Mouse (Mus musculus) retina, postnatal 1 day (tissue): ENCODE measurements around the gene Rapgef1.

Experiments
- DNase-seq: peaks from one replicate; pipeline ENCODE4 v3.0.0-alpha.2; 2012

The Rapgef1 gene

DNA sequence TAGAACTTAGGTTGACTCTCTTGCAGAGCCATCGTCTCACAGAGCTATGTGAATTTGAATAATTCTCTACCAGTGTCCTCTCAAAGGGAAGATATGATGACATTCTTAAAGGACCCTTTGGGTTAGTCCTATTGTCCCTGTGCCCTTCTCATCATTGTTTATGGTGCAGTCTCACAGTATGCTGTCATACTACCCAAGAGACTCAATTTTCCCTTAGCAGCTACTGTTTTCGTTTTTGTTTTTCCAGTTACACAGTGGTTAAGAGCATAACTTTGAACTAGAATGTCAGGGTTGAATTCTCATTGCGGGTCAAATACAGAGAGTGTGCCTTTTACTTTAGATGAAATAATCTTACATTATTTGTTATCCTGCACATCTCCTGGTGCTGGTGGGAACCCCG is 27.6 kb downstream of the Rapgef1 start:
- no peak for DNase-seq

DNA sequence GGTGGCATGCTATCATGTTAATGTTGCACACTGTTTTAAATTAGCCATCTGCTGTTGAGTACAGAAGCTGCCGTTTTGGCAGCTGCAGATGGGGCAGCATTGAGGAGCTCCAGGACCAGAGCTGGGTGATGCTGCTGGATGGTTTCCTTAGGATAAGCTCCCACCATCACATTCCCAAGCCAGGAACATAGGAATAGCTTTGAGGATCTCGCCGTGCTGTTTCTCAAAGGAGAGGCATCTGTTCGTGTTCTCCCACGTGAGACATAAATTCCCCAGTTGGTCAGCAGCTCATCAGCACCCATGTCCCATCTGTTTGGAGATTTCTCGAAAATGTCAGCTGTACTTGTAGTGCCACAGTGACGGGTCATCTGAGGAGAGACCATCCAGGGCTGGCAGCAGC is 28.3 kb downstream of the Rapgef1 start:
- DNase-seq: no peak

DNA sequence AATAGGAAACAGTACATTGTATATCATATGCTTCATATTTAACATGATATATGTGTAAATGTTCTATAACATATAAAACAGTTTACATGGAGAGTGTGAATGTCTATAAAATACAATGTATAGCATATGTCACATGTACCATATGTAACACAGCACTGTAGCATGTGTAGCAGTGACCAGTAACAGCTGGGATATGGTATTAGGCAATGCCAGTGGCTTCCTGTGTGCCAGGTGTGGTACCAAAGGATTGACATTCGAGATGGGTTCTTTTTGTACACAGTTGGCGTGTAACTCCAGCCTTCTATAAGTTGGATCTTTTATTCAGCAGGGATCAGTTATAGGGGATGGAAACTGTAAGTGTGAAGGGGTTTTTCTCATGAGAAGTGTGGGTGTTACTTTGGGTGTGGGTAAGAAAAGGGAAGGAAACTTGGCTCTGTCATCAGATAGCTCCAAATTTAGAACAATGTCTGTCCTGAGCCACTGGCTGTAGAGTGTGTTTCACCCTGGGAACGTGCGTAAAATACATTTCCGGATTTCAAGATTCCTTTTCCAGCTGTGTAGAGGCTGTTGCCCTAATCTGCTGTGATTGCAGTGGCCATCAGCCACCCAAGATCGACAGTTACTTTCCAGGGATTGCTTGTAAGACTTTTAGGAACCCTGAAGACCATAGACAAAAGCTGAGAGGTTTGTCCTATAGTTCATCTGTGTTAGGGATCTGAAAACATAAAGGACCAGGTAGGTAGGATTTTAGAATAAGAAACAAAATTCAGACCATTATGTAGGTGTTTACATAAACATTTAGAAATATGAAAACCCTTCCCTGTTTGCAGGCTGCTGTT is 29.7 kb downstream of the Rapgef1 start:
- DNase-seq: no peak

DNA sequence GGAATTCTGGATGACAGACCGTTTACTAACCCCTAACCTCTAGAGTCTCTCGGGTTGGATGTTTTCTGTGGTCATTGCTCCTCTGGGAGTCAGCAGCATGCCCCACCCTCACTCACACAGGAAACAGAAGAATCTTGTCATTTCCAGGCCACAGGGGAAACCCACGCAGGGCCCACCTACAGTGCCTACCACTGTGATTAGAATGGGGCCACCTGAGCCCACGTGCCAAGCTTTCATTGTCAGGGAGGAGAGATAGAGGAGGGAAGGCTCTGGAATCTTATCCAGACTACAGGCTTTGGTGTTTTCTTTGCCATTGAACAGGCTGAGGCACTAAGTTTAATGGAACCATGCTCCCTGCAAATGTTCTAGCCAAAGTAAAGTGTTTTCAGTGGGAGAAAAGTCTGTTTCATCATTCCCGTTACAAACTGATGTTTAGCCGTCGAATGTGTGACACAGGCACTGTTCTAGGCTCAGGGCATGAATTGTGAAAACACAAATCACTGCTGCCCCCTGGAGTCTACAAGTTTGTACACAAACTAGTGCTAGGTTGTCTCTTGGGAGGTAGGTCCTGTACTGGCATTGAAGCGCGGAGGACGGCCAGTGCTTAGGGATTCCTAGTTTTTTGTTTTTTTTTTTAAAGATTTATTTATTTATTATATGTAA is 30.4 kb downstream of the Rapgef1 start:
- no peak for DNase-seq

DNA sequence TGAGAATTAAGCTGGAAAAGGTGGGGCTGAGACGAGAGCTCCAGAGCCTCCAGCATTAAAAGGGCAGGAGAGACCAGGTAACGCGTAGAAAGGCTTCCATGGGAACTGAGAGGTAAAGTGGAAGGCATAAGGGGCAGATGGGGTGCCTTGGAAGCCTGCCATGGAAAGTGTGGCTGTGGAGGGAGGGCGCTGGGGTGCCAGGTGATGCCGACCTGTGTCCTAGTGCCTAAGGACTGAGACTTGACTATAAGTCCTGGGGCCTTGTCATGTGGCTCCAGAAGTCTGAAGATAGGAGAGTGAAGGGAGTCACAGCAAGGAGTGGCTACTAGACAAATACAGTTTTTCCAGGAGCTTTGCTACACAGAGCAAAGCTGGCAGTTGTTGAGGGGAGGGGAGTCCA is 32.4 kb downstream of the Rapgef1 start:
- DNase-seq: no peak

DNA sequence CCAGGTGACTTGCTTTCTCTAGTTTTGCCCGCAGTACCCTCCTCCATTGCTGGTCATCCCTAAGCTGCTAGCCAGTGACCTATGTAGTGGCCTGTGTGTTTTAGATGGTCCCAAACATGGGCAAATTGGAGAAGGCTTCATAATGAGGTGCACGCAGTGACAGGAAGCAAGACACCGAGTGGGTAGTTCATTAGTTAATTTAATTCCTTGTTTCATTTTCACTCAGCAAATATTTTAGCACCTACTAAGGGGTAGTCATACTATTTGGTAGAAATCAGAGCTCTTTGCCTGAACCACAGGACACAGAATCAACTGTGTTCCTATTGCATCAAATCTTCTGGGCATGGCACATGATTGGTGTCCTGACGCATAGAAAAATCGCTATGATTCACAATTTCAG is 35.9 kb downstream of the Rapgef1 start:
- DNase-seq: no peak

DNA sequence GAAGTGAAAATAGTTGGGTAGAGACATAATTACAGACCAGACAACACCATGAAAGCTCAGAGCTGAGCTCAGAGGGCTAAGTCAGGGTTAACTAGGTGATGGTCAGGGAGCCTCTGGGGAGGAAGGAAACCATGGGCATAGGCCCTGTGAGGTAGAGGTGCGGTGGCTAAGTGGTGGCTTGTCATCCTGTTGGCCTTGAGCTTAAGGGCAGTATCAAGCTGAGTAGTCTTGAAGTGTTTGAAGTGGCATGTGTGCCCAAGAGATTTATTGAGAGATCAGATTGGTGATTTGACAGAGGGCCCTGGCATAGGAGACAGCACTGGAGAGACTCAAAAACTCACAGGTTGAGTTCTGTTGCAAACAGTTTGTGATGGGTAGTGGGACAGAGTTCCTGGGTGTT is 36.6 kb downstream of the Rapgef1 start:
- no peak for DNase-seq

DNA sequence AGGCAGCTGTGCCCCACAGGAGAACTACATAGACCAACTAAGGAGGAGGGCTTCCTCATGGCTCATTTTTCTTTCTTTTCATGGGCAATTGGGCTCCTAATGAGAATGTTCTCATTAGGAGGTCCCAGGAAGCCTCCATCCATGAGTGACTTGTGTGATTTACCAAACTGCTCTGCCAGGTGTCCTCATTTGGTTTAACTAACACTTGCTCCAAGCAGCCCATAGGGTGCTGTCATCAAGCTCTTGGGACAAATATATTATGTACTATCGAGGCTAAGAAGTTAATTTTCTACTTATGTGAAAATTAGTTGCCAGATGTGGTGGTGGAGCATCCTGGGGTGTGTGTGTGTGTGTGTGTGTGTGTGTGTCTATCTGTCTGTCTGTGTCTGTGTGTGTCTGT is 37.6 kb downstream of the Rapgef1 start:
- DNase-seq: no peak

DNA sequence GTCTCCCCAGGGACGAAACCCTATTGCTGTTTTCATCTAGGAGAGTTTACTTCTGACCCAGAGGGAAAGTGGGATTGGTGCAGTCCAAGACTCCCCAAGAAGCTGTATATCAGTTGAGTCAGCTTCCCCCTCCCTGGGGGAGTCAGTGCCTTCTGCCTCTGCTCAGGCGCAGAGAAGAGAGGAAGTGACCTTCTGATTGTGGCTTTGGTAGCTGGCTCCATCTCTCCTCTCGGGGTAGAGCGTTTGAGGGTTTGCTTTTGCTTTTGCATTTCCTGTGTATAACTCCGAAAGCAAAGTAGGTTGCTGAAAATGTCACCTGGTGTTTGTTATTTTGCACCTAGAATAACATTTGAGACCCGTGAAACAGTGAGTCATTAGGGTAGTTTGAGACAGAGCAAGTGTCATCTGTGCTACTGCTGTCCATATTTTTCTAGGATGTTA is 42.3 kb downstream of the Rapgef1 start:
- DNase-seq: no peak

DNA sequence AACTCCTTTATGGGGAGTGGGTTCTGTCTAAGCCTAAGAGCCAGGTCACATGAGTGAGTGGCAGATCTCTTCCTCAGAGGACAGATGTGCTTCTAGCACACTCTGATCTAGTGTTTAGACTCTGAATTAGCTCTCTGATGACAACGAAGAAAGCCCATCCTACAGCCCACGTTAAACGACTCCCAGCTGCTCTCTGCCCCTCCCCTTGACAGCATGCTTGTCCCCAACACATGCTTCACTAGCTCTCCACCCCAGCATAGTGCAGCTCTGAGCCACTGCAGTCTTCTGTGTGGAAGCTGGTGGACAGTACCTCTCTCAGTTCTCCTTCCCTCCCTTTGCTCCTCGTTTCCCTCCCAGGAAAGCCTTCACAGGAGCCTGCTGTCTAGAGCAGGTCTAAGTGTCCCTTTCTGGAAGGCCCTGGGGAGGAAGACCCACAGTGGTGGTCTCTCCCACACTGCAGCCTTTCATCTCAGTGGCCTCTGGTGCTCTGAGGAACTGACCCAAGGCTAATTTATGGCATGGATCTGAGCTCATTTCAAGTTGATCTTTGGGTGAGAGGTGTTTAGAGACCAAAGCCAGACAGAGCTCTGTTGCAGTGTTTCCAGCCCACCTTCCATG is 43.8 kb downstream of the Rapgef1 start:
- DNase-seq: no peak

DNA sequence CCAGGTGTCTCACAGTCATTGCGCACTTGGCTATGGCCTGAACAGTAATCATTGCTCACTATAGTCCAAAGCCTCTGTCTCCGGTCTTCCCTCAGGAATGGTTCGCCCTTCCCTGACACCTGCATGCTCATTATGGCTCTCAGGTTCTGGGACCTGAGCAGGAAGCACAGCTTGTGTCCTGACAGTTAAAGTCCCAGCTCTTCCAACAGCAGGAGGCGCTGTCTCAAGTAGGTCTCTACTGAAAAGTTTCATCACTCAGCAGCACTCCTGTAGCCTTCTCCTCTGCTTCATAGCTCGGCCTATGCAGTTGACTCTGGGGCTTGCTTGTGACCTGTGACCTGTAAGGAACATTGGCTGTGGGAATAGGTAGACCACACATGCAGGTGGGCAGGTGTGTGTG is 45.9 kb downstream of the Rapgef1 start:
- DNase-seq: no peak

DNA sequence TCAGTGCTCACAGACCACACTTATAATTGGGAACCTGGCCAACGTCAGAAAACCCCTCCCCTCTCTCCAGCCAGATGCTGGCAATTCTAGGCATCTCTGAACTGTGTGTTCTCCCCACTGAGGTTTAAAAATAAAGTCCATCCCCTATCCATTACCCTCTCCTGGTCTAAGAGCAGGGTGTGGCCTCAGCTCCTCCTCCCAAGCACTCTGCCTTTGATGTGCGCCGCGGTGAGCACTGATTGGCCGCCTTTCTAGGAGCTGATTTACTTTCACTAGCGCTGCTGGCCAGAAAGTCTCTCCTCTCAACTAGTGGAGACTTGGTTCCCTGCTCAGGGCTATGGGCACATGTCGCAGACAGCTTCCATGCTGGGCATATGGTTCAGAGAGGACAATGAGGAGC is 47.1 kb downstream of the Rapgef1 start:
- DNase-seq: peak; percentile 24

DNA sequence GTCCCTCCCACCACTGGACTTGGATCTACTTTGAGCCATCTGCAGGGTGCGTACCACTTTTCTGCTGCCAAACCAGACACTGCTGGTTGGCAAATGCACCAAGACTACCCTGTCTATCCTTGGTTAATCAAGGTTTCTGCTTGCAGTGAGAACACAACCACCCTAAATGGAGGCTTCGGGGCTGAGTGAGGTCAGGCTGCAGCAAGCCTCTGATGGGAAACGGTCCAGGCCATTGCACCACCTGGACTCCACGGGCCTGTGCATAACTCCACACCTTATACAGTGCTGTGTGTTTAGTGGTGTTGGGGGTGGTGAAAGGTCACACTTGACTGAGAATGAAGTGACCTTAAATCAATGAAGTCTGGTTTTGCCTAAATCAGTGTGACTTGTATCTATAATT is 47.6 kb downstream of the Rapgef1 start:
- no peak for DNase-seq

DNA sequence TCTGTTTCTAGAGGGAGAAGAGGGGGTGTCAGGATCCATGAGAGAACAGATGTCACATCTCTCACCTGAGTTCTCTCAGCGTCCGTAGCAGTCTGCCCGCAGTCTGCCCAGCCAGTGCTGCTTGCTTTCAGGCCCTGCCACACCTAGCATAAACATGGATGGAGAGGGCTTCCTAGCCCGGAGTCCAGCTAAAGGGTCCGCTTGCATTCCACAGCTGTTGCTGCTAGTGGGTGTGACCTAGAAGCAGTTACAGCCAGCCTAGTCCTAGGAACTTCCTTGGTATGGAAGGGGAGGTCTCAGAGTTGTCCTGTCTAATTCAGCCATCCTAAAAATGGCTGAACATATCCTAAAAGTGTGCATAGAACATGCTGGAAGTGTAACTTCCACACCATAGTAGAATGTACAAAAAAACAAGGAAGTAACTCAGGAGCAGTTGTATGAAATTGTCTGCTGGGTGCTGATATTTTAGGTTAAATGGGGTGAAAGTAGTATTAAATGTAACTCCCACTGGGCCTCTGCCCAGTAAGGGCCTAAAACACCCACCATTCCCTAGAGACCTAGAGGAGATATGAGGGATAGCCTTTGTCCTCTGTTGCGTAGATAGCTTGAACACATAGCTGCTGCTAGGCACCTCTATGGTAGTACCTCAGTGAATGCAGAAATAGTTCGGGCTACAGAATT is 48.6 kb downstream of the Rapgef1 start:
- no peak for DNase-seq

DNA sequence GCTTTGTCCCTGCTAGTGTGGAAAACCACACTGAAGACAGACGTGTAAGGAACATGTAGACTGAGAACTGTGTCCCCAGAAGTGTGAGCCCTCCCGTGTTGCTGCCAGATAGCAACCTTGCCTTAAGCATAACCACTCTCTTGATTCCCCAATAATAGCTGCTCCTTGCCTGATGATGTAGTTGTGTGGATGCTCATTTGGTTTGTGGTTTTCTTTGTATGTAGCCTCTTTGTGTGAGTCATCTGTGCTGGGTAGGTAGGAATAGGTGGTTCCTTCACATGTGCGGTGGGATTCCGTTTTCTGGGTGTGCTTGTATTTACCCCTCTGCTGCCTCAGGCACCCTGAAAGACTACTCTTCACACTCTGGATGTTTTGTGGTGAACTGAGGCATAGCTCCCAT is 49.4 kb downstream of the Rapgef1 start:
- no peak for DNase-seq

DNA sequence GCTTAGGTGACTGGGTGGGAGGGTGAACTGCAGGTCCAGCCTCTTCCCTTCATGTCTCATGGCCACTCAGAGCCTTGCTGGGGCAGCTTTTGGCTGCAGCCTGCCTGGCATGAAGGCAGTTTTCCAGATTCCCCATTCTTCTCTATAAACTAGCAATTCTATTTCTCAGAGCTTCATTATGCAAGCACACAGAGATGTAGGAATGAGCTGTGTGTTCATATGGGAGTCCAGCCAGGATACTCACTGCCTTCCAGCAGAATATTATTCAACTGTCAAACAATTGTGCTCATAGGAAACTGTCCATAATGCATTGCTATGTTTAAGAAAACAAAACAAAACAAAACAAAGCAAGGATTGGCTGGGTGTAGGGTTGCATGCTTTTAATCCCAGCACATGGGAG is 50.2 kb downstream of the Rapgef1 start:
- no peak for DNase-seq

DNA sequence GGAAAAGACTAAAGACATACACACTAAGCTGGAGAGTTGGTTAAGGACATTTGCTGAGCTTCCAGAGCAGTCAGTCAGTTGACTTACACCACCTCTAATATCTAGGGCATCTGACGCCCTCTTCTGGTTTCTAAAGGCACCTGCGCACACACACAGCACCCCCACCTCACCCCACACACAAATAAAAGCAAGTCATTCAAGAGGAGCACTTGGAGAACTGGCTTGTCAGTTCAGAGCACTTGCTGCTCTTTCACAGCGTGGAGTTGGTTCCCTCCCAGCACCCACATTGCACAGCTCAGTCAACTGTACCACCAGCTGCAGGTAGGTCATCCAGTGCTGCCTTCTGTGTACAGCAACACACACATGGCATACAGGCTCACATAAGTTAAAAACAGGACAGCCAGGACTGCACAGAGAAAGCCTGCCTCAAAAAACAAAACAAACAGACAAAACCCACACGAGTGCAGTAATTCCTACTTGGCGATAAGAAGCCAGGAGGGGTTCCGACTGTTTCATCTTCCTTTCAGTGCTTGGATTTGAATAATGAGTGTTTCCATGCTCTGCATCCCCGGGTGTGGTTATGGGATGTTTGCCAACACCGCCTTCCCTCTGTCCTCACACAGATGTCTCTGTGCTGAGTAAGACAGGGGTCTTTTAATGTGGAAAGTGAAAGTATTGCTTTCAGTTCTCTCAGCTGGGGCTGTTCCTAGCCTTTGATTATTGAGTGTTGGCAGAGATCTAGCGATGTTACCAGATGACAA is 50.9 kb downstream of the Rapgef1 start:
- peak; percentile 36 for DNase-seq

DNA sequence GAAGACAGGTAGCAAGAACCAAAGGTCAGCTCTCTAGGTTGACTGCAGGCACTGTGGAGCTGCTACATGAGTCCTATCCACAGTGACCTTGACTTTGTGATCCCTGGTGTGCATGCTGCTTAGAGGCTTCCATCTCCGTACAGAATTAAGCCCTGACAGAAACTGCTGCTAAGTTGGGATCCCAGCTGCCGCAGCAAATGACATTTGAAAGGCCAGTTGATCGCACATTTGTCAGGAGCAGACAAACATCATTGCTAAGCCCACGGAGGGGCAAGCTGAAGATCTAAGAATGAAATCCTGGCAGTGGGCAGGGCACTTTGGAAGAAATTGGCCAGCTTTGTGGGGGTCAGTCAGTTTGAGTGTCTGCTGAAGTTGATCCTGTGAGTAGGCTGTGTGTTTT is 51.9 kb downstream of the Rapgef1 start:
- no peak for DNase-seq

DNA sequence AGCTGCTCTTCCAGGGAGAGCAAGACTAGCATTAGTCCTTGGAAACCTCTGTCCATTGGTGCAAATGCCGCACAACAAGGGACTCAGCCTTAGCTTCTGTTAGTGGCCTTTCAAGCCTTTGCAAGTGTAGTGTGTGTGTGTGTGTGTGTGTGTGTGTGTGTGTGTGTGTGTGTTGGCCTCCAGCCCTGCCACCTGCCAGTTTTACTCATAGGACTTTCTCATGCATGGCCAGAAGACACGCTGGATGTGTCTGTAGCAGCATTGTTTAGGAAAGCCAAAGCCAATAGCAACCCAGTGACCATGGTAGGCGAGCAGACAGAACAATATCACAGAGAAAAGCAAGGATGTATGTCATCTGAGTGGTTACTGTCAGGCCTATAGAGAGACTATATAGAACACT is 52.3 kb downstream of the Rapgef1 start:
- no peak for DNase-seq

DNA sequence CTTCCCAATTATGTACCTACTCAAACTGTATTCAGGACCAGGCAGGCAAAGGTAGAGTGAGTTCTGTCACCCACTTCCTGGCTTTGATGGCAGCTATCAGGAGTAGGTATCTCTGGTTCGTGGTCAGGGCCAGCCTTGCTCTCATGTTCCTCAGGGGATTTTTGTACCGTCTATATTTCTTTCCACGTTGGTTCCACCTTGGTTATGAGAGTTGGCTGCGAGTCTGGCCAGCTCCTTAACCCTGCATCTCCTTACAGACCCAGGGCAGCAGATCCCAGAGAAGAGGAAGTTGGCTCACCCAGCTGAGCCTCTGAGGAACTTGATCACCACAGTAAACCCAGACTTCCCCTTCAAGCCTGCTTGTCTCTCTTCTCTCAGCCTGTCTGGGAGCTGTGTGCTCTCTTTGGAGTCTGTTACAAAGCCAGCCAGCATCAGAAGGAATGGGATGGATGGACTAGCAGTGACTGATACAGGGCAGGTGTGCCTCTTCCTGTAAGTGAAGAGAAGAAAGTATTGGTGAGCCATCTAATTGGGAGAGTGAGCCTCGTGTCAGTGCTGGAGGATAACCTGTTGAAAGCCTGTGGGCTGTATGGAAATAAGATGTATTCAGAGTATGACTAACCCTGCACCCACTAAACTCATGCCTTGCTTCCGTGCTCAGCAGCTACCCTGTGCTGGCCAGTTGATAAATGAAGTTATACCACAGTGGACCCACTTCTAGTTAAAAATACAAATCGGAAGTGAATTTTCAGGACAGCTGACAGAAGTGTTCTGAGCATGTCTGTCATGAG is 53.4 kb downstream of the Rapgef1 start:
- no peak for DNase-seq

DNA sequence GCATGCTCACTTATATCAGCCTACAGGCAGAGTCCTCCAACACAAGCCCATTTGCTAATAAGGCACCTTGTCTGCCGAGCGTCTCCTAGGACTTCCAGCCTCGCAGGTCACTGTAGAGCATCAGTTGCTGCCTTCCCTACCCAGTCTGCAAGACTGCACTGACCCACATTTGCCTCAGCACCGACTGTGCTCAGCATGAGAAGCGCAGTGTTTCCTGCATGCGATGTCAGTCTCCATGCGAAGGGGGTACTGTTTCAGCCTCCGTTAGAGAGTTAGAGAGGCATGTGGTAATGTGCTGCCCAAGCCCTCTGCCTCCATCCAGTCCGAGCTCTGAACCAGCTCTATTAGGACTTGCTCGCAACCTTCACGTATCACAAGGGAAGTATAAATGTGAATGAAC is 54.6 kb downstream of the Rapgef1 start:
- DNase-seq: peak; percentile 25

DNA sequence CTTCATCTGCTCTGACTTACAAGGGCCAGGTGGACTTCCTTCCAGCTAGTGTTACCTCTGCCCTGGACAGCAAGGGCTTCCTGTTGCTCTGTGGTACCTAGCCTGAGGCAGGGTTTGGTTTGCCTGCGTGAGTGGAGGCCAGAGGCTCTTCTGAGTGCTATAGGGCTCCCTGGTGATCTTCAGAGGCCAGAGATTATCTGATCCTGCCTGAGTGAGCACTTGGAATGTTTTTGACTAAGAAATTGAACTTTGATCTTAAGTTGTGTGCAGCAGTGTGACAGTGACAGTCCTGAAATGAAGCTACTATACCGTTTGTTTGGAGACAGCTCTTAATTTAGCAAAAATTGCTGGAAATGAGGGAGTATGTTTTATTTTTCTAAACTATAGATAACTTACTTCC is 55.0 kb downstream of the Rapgef1 start:
- no peak for DNase-seq
